Mouse (Mus musculus): ENCODE measurements around the gene AK157302. TPM values are rescaled to one million over a fixed set of nuclear protein-coding genes. Genes with fewer than 3 reads are reported as not detected.
"Not testable (repeated sequence)": the region's sequence is repeated elsewhere in the genome, so short reads cannot be mapped to it uniquely, and the experiment has no call there.

The AK157302 gene
- 0.64 and 2.0 TPM in 2 replicates for polyA plus RNA-seq (2015; fragmentation: Nextera tagmentation; extraction: Ambion mirVana)

DNA sequence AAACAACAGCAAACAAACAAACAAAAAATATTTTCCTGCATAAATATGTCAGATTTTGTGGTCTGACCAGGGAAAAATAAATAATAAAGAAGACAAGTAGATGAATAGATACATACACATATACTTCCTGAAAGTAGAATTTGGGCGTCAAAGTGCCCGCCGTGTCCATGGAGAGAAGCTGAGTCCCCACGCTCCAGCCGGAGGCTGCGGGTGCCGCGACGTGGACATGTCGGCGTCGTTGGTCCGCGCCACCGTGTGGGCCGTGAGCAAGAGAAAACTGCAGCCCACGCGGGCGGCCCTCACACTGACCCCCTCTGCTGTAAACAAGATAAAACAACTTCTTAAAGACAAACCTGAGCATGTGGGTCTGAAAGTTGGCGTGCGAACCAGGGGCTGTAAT, at the start of gene AK157302:
Gene AK157302 (plus strand): TSS at position 144 of the 400 bp plus-strand sequence.
- WGBS: 96% methylated on average over 21 of the region's 21 CpGs
- Histone ChIP-seq H3K4me3 (ENCODE audit: low read length) (no peak within 1 kb of the TSS), H3K9ac (ENCODE audit: low read depth, low read length) (no peak within 1 kb of the TSS), H3K4me2 (ENCODE audit: low read length) (no peak within 1 kb of the TSS), H3K27me3 (replicated peaks; ENCODE audit: control insufficient read depth, insufficient read depth, low read length) (no peaks in the 10 kb centered on the region), H3K4me1 (ENCODE audit: control insufficient read depth, insufficient read depth, low read depth, low read length) (no peaks in the 10 kb centered on the region), H3K36me3 (ENCODE audit: control insufficient read depth, insufficient read depth, low read length) (no peaks in the 10 kb centered on the region), H3K9me3 (ENCODE audit: control insufficient read depth, low read length) (no peaks in the 10 kb centered on the region), H3K27ac (ENCODE audit: low read depth, low read length) (no peak within 1 kb of the TSS)
- ATAC-seq: no peak

DNA sequence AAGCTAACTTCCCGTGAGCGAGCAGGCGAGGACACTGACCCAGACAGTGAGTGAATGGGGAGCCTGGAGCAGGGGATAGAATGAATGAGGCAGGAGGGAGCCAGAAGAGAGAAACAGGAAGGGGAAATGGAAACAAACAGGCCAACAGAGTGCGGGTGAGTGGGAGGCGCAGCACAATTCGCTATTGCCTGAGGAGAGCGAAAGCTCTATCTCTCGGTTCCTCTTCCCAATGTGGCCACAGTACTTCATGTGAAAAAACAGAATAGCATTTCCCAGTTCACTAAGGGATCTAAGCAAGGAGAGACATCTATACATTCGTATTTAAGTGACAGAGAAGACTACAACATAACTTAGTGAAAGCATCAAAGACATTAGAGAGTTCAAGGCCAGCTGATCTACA, 48.2 kb upstream of the AK157302 start:
- 90% methylated on average over 9 of the region's 9 CpGs for WGBS
- no peak for ATAC-seq
- Histone ChIP-seq H3K36me3 (ENCODE audit: control insufficient read depth, insufficient read depth, low read length) (peaks cover 34% of the 10 kb centered on the region), H3K4me2 (ENCODE audit: low read length) (no peak overlapping the region), H3K27ac (ENCODE audit: low read depth, low read length) (no peak overlapping the region), H3K4me3 (ENCODE audit: low read length) (no peak overlapping the region), H3K9ac (ENCODE audit: low read depth, low read length) (no peak overlapping the region), H3K4me1 (ENCODE audit: control insufficient read depth, insufficient read depth, low read depth, low read length) (no peaks in the 10 kb centered on the region), H3K9me3 (ENCODE audit: control insufficient read depth, low read length) (no peaks in the 10 kb centered on the region), H3K27me3 (replicated peaks; ENCODE audit: control insufficient read depth, insufficient read depth, low read length) (no peaks in the 10 kb centered on the region)

DNA sequence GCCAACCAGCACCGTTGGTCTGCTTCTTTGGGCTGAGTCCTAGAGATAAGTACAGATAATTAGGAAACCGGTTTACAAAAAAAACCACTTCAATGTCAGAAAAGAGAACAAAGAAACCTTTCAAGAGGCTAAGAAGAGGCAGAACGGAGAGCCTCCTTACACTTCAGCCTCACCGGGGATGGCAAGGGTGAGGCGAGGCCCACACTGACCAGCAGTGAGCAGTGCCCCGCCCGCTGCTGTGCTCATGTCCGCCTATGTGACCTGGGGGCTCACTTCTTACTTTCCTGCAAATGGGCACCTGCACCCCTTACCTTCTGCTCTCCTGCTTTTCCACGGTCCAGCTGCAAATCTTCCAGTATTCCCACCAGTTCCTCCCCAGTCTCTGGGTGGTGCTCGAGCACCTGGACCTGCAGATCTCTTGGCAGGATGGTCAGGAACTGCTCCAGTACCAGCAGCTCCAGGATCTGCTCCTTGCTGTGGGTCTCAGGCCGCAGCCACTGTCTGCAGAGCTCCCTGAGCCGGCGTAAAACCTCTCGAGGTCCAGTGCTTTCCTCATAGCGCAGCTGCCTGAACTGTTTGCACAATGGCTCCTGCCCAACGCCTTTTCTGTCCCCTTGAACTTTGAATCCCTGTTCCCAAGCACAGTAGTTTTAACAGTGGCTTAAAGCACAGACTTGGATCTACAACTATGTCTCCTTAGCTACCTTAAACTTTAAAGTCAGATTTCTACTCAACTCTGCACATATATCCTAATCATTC, 47.0 kb upstream of the AK157302 start:
- Histone ChIP-seq H3K27ac (ENCODE audit: low read depth, low read length) (no peak overlapping the region), H3K4me3 (ENCODE audit: low read length) (no peak overlapping the region), H3K27me3 (replicated peaks; ENCODE audit: control insufficient read depth, insufficient read depth, low read length) (no peaks in the 10 kb centered on the region), H3K9me3 (ENCODE audit: control insufficient read depth, low read length) (no peaks in the 10 kb centered on the region), H3K9ac (ENCODE audit: low read depth, low read length) (no peak overlapping the region), H3K4me2 (ENCODE audit: low read length) (no peak overlapping the region), H3K36me3 (ENCODE audit: control insufficient read depth, insufficient read depth, low read length) (peaks cover 31% of the 10 kb centered on the region), H3K4me1 (ENCODE audit: control insufficient read depth, insufficient read depth, low read depth, low read length) (peaks cover 3% of the 10 kb centered on the region)
- ATAC-seq: no peak
- 91% methylated on average over 16 of the region's 16 CpGs for WGBS

DNA sequence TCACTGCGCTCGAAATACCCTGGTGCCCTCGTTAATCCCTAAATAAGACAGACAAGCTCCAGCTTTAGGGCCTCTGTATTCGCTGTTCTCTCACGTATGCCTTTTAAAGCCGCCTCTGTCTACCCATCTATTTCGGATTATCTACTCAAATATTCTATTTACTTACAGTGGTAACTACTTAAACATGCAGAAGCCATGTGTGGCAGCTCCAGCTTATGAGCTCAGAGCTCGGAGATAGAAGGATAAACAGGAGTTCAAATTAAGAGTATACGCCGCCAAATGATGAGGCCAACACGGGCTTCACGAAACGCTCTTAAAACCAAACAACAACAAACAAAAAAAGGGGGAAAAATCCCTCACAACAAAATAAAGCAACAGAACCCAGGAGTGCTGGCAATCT, 42.0 kb upstream of the AK157302 start:
- 0 out of 2 replicates have a peak, but pooled peaks cover 8% of the 10 kb centered on the region for H3K27me3 ChIP-seq (replicated peaks; ENCODE audit: control insufficient read depth, insufficient read depth, low read length)
- peak overlapping the region; percentile 75 for H3K4me2 ChIP-seq (ENCODE audit: low read length)
- H3K4me1 ChIP-seq (ENCODE audit: control insufficient read depth, insufficient read depth, low read depth, low read length): peaks cover 6% of the 10 kb centered on the region
- WGBS: 4% methylated on average over 13 of the region's 13 CpGs
- peak; percentile 34; the same call in 1 of the 2 replicates for ATAC-seq
- peak overlapping the region; percentile 83 for H3K27ac ChIP-seq (ENCODE audit: low read depth, low read length)
- H3K4me3 ChIP-seq (ENCODE audit: low read length): peak overlapping the region; percentile 70
- H3K9ac ChIP-seq (ENCODE audit: low read depth, low read length): peak overlapping the region; percentile 73
- H3K9me3 ChIP-seq (ENCODE audit: control insufficient read depth, low read length): no peaks in the 10 kb centered on the region
- H3K36me3 ChIP-seq (ENCODE audit: control insufficient read depth, insufficient read depth, low read length): peaks cover 1% of the 10 kb centered on the region; the same call in 1 of the 2 replicates

DNA sequence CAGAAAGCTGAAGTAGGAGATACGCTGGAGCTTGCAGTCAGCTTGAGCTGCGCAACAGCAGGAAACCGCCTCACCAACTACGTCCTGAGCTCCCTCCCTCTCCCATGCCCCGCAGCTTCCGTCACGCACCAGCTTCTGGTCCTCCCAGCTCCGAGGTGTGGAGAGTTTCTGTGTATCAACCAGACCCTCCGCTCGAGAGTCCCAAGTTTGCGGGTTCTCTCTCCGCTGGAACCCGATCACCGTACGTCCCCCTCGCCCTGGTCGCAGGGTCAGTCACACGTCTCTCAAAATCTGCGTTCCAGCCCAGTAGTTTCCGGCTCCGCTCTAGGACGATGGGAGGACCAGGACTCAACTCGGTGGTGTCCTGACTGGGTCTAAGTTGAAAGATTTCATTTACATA, 41.6 kb upstream of the AK157302 start, which contains the start of gene Zscan26:
Gene Zscan26 (minus strand): TSS at position 282 of the 400 bp plus-strand sequence.
- Histone ChIP-seq H3K9me3 (ENCODE audit: control insufficient read depth, low read length) (no peaks in the 10 kb centered on the region), H3K27me3 (replicated peaks; ENCODE audit: control insufficient read depth, insufficient read depth, low read length) (0 out of 2 replicates have a peak, but pooled peaks cover 8% of the 10 kb centered on the region), H3K4me3 (ENCODE audit: low read length) (peak within 1 kb of the TSS; percentile 70), H3K4me2 (ENCODE audit: low read length) (peak within 1 kb of the TSS; percentile 75), H3K36me3 (ENCODE audit: control insufficient read depth, insufficient read depth, low read length) (no peaks in the 10 kb centered on the region), H3K4me1 (ENCODE audit: control insufficient read depth, insufficient read depth, low read depth, low read length) (peaks cover 6% of the 10 kb centered on the region), H3K27ac (ENCODE audit: low read depth, low read length) (peak within 1 kb of the TSS; percentile 83), H3K9ac (ENCODE audit: low read depth, low read length) (peak within 1 kb of the TSS; percentile 73)
- 0% methylated on average over 23 of the region's 23 CpGs for WGBS
- ATAC-seq: peak; percentile 97

- H3K4me3 ChIP-seq (ENCODE audit: low read length): no peak overlapping the region
- no peaks in the 10 kb centered on the region for H3K36me3 ChIP-seq (ENCODE audit: control insufficient read depth, insufficient read depth, low read length)
- no peak for ATAC-seq
- no peak overlapping the region for H3K4me2 ChIP-seq (ENCODE audit: low read length)
- H3K27me3 ChIP-seq (replicated peaks; ENCODE audit: control insufficient read depth, insufficient read depth, low read length): 0 out of 2 replicates have a peak, but pooled peaks cover 8% of the 10 kb centered on the region
- H3K9ac ChIP-seq (ENCODE audit: low read depth, low read length): no peak overlapping the region
- no peak overlapping the region for H3K27ac ChIP-seq (ENCODE audit: low read depth, low read length)
- no peaks in the 10 kb centered on the region for H3K9me3 ChIP-seq (ENCODE audit: control insufficient read depth, low read length)
- WGBS: 94% methylated on average over 3 of the region's 3 CpGs
- peaks cover 6% of the 10 kb centered on the region for H3K4me1 ChIP-seq (ENCODE audit: control insufficient read depth, insufficient read depth, low read depth, low read length)
Measured at GRCm38 (mm10) chr13:21454133-21454532, 40.9 kb upstream of the AK157302 start.

- H3K27me3 ChIP-seq (replicated peaks; ENCODE audit: control insufficient read depth, insufficient read depth, low read length): peaks cover 8% of the 10 kb centered on the region; the same call in 1 of the 2 replicates
- H3K4me1 ChIP-seq (ENCODE audit: control insufficient read depth, insufficient read depth, low read depth, low read length): peaks cover 6% of the 10 kb centered on the region
- H3K36me3 ChIP-seq (ENCODE audit: control insufficient read depth, insufficient read depth, low read length): no peaks in the 10 kb centered on the region
- H3K9me3 ChIP-seq (ENCODE audit: control insufficient read depth, low read length): no peaks in the 10 kb centered on the region
- no peak overlapping the region for H3K4me2 ChIP-seq (ENCODE audit: low read length)
- no peak overlapping the region for H3K27ac ChIP-seq (ENCODE audit: low read depth, low read length)
- WGBS: 13% methylated on average over 4 of the region's 4 CpGs
- no peak overlapping the region for H3K9ac ChIP-seq (ENCODE audit: low read depth, low read length)
- no peak overlapping the region for H3K4me3 ChIP-seq (ENCODE audit: low read length)
- ATAC-seq: no peak
Measured at GRCm38 (mm10) chr13:21456347-21456746, 38.7 kb upstream of the AK157302 start.

GRCm38 (mm10) chr13:21462516-21462915, 32.5 kb upstream of the AK157302 start:
- not testable (repeated sequence) for H3K9me3 ChIP-seq (ENCODE audit: control insufficient read depth, low read length); H3K27ac ChIP-seq (ENCODE audit: low read depth, low read length); H3K27me3 ChIP-seq (replicated peaks; ENCODE audit: control insufficient read depth, insufficient read depth, low read length); H3K36me3 ChIP-seq (ENCODE audit: control insufficient read depth, insufficient read depth, low read length); H3K4me2 ChIP-seq (ENCODE audit: low read length); H3K4me3 ChIP-seq (ENCODE audit: low read length); ATAC-seq; H3K9ac ChIP-seq (ENCODE audit: low read depth, low read length); H3K4me1 ChIP-seq (ENCODE audit: control insufficient read depth, insufficient read depth, low read depth, low read length)
- WGBS: 52% methylated on average over 9 of the region's 9 CpGs

DNA sequence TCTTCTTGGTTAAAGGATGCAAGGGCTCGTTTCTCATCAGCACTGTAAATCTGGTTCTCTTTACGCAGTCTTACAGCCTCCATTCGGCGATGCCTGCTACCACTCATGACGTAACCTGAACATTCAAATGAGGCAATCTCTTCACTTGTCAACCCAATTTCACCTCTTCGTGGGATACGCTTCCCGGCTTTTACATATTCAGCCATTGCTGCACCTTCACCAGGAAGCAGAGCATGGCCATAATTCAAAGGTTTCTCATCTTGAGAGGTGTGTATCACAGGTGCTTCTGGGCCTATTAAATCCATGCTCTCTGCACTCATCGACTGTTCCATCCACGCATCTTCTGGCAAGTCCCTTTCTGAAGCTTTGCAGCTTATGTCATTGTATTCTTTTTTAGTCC, 27.7 kb upstream of the AK157302 start:
- H3K4me3 ChIP-seq (ENCODE audit: low read length): no peak overlapping the region
- H3K4me2 ChIP-seq (ENCODE audit: low read length): no peak overlapping the region
- H3K4me1 ChIP-seq (ENCODE audit: control insufficient read depth, insufficient read depth, low read depth, low read length): no peaks in the 10 kb centered on the region

More for the DNA sequence above, 27.7 kb upstream of the AK157302 start:
- no peak overlapping the region for H3K27ac ChIP-seq (ENCODE audit: low read depth, low read length)
- H3K27me3 ChIP-seq (replicated peaks; ENCODE audit: control insufficient read depth, insufficient read depth, low read length): no peaks in the 10 kb centered on the region
- no peaks in the 10 kb centered on the region for H3K9me3 ChIP-seq (ENCODE audit: control insufficient read depth, low read length)
- H3K9ac ChIP-seq (ENCODE audit: low read depth, low read length): no peak overlapping the region
- no peaks in the 10 kb centered on the region for H3K36me3 ChIP-seq (ENCODE audit: control insufficient read depth, insufficient read depth, low read length)
- WGBS: 90% methylated on average over 10 of the region's 10 CpGs
- ATAC-seq: no peak

Measured in hindbrain, embryonic 16.5 days (tissue).